Mouse (Mus musculus) neural tube, embryonic 15.5 days (tissue): Measurements from ENCODE around the gene Sept9. TPM values are rescaled to one million over a fixed set of nuclear protein-coding genes. Genes with fewer than 3 reads are reported as not detected.

Source experiments
- ATAC-seq: fragments of 200-750 bp; cut with Nextera tagmentation; 2 replicates; pipeline ENCODE4 v1.8.0; 2017; ENCODE audit warnings: mild to moderate bottlenecking, moderate TSS enrichment, moderate library complexity; ENCODE audit not compliant: low FRiP score
- H3K27ac ChIP-seq: fragments of 300-500 bp; sonication (generic); replicated peaks from 2 replicates; pipeline ENCODE4 v1.5.1; 2015; ENCODE audit warnings: mild to moderate bottlenecking, inconsistent platforms
- H3K27me3 ChIP-seq: fragments of 300-500 bp; sonication (generic); replicated peaks from 2 replicates; pipeline ENCODE4 v1.6.1; 2015; ENCODE audit warnings: inconsistent platforms
- H3K36me3 ChIP-seq: fragments of 300-500 bp; sonication (generic); 2 replicates; pipeline ENCODE4 v1.6.1; 2015; ENCODE audit warnings: inconsistent platforms
- H3K4me1 ChIP-seq: fragments of 300-500 bp; sonication (generic); 2 replicates; pipeline ENCODE4 v1.6.1; 2015; ENCODE audit warnings: inconsistent platforms
- H3K4me2 ChIP-seq: fragments of 300-500 bp; sonication (generic); 2 replicates; pipeline ENCODE4 v1.6.1; 2015; ENCODE audit warnings: inconsistent platforms, mild to moderate bottlenecking, moderate library complexity
- H3K4me3 ChIP-seq: fragments of 300-500 bp; sonication (generic); replicated peaks from 2 replicates; pipeline ENCODE4 v1.5.1; 2015; ENCODE audit warnings: mild to moderate bottlenecking, inconsistent platforms
- H3K9ac ChIP-seq: fragments of 300-500 bp; sonication (generic); replicated peaks from 2 replicates; pipeline ENCODE4 v1.6.1; 2015; ENCODE audit warnings: mild to moderate bottlenecking, inconsistent platforms
- H3K9me3 ChIP-seq: fragments of 300-500 bp; sonication (generic); replicated peaks from 2 replicates; pipeline ENCODE4 v1.6.1; 2016; ENCODE audit warnings: inconsistent platforms
- WGBS: fragments of 180-500 bp; shearing (Covaris S2); methylation state at CpG from one replicate; pipeline ENCODE4 v1.1.7; 2015; ENCODE audit warnings: mixed read lengths; 5-methylcytosine and 5-hydroxymethylcytosine counted together
- polyA plus RNA-seq: library from polyadenylated mRNA; unstranded; fragments of >200 nt; fragmentation: Nextera tagmentation; extraction: Ambion mirVana; gene quantifications from 2 replicates; pipeline ENCODE4 v1.2.1, GENCODE M21; 2015

The Sept9 gene
- polyA plus RNA-seq, 1 experiment from 2014 or later = 92.2 TPM

GRCm38 (mm10) chr11:117350462-117351222, 151.2 kb downstream of the Sept9 start:
- WGBS = 87% methylated on average over 11 of the region's 11 CpGs
- H3K36me3 ChIP-seq = peaks cover 41% of the 10 kb centered on the region
- no peaks in the 10 kb centered on the region for H3K9me3 ChIP-seq
- H3K4me1 ChIP-seq = peaks cover 54% of the 10 kb centered on the region
- no peak overlapping the region for H3K4me3 ChIP-seq
- no peaks in the 10 kb centered on the region for H3K27me3 ChIP-seq
- H3K9ac ChIP-seq = no peak overlapping the region
- ATAC-seq = no peak
- no peak overlapping the region for H3K4me2 ChIP-seq
- peak overlapping the region; percentile 81 for H3K27ac ChIP-seq

- Histone ChIP-seq H3K27me3 (no peaks in the 10 kb centered on the region), H3K4me2 (no peak overlapping the region), H3K36me3 (peaks cover 64% of the 10 kb centered on the region), H3K4me3 (no peak overlapping the region), H3K27ac (no peak overlapping the region), H3K9me3 (no peaks in the 10 kb centered on the region), H3K9ac (no peak overlapping the region), H3K4me1 (peaks cover 29% of the 10 kb centered on the region)
- ATAC-seq = no peak
- 93% methylated on average over 11 of the region's 11 CpGs for WGBS
Observed at GRCm38 (mm10) chr11:117353126-117353525, 153.7 kb downstream of the Sept9 start.

GRCm38 (mm10) chr11:117354107-117354506, 154.6 kb downstream of the Sept9 start:
- no peak overlapping the region for H3K4me3 ChIP-seq
- H3K4me2 ChIP-seq = no peak overlapping the region
- no peaks in the 10 kb centered on the region for H3K27me3 ChIP-seq
- ATAC-seq = no peak
- 90% methylated on average over 4 of the region's 4 CpGs for WGBS
- H3K36me3 ChIP-seq = peaks cover 70% of the 10 kb centered on the region
- no peak overlapping the region for H3K9ac ChIP-seq
- H3K27ac ChIP-seq = no peak overlapping the region
- peaks cover 20% of the 10 kb centered on the region for H3K4me1 ChIP-seq
- H3K9me3 ChIP-seq = no peaks in the 10 kb centered on the region

GRCm38 (mm10) chr11:117356937-117357336, 157.5 kb downstream of the Sept9 start:
- Histone ChIP-seq H3K4me2 (no peak overlapping the region), H3K4me3 (no peak overlapping the region), H3K27me3 (no peaks in the 10 kb centered on the region), H3K4me1 (no peaks in the 10 kb centered on the region), H3K9ac (no peak overlapping the region), H3K9me3 (no peaks in the 10 kb centered on the region), H3K27ac (no peak overlapping the region), H3K36me3 (peaks cover 89% of the 10 kb centered on the region)
- 80% methylated on average over 3 of the region's 3 CpGs for WGBS
- no peak for ATAC-seq

- Histone ChIP-seq H3K4me1 (no peaks in the 10 kb centered on the region), H3K4me3 (no peak overlapping the region), H3K27ac (no peak overlapping the region), H3K27me3 (no peaks in the 10 kb centered on the region), H3K9me3 (no peaks in the 10 kb centered on the region), H3K36me3 (peaks cover 83% of the 10 kb centered on the region), H3K4me2 (no peak overlapping the region), H3K9ac (no peak overlapping the region)
- 35% methylated on average over 8 of the region's 8 CpGs for WGBS
- peak; percentile 69 for ATAC-seq
Observed at GRCm38 (mm10) chr11:117357916-117358639, 158.6 kb downstream of the Sept9 start.

- WGBS = 88% methylated on average over 10 of the region's 10 CpGs
- Histone ChIP-seq H3K36me3 (peaks cover 74% of the 10 kb centered on the region), H3K9me3 (no peaks in the 10 kb centered on the region), H3K27me3 (no peaks in the 10 kb centered on the region), H3K4me1 (no peaks in the 10 kb centered on the region), H3K4me3 (no peak overlapping the region), H3K27ac (no peak overlapping the region), H3K9ac (no peak overlapping the region), H3K4me2 (no peak overlapping the region)
- ATAC-seq = no peak
Observed at GRCm38 (mm10) chr11:117359161-117359560, 159.7 kb downstream of the Sept9 start.

- Histone ChIP-seq H3K4me3 (no peak overlapping the region), H3K27ac (no peak overlapping the region), H3K9me3 (no peaks in the 10 kb centered on the region), H3K36me3 (peaks cover 67% of the 10 kb centered on the region), H3K27me3 (no peaks in the 10 kb centered on the region), H3K4me1 (no peaks in the 10 kb centered on the region), H3K4me2 (no peak overlapping the region), H3K9ac (no peak overlapping the region)
- 71% methylated on average over 5 of the region's 5 CpGs for WGBS
- no peak for ATAC-seq
Observed at GRCm38 (mm10) chr11:117359870-117360269, 160.4 kb downstream of the Sept9 start.

- H3K4me2 ChIP-seq = no peak overlapping the region
- no peak overlapping the region for H3K4me3 ChIP-seq
- H3K27me3 ChIP-seq = no peaks in the 10 kb centered on the region
- no peaks in the 10 kb centered on the region for H3K4me1 ChIP-seq
- H3K9me3 ChIP-seq = no peaks in the 10 kb centered on the region
- H3K27ac ChIP-seq = no peak overlapping the region
- peaks cover 60% of the 10 kb centered on the region for H3K36me3 ChIP-seq
- H3K9ac ChIP-seq = no peak overlapping the region
- no peak for ATAC-seq
- 88% methylated on average over 7 of the region's 7 CpGs for WGBS
Observed at GRCm38 (mm10) chr11:117360561-117360960, 161.1 kb downstream of the Sept9 start.

- no peaks in the 10 kb centered on the region for H3K4me1 ChIP-seq
- H3K27me3 ChIP-seq = no peaks in the 10 kb centered on the region
- H3K9me3 ChIP-seq = no peaks in the 10 kb centered on the region
- peaks cover 42% of the 10 kb centered on the region for H3K36me3 ChIP-seq
- no peak overlapping the region for H3K27ac ChIP-seq
- no peak for ATAC-seq
- H3K4me3 ChIP-seq = no peak overlapping the region
- H3K9ac ChIP-seq = no peak overlapping the region
- H3K4me2 ChIP-seq = no peak overlapping the region
- 94% methylated on average over 2 of the region's 2 CpGs for WGBS
Observed at GRCm38 (mm10) chr11:117362307-117362706, 162.8 kb downstream of the Sept9 start.

GRCm38 (mm10) chr11:117363918-117364317, 164.5 kb downstream of the Sept9 start:
- H3K4me1 ChIP-seq = no peaks in the 10 kb centered on the region
- H3K27me3 ChIP-seq = no peaks in the 10 kb centered on the region
- ATAC-seq = no peak
- H3K4me3 ChIP-seq = no peak overlapping the region
- WGBS = 79% methylated on average over 3 of the region's 3 CpGs
- no peak overlapping the region for H3K27ac ChIP-seq
- H3K36me3 ChIP-seq = peaks cover 32% of the 10 kb centered on the region
- no peak overlapping the region for H3K9ac ChIP-seq
- no peaks in the 10 kb centered on the region for H3K9me3 ChIP-seq
- no peak overlapping the region for H3K4me2 ChIP-seq

- ATAC-seq = no peak
- Histone ChIP-seq H3K36me3 (peaks cover 9% of the 10 kb centered on the region), H3K4me1 (no peaks in the 10 kb centered on the region), H3K9me3 (no peaks in the 10 kb centered on the region), H3K4me2 (no peak overlapping the region), H3K4me3 (no peak overlapping the region), H3K27me3 (no peaks in the 10 kb centered on the region), H3K9ac (no peak overlapping the region), H3K27ac (no peak overlapping the region)
- 13% methylated on average over 3 of the region's 3 CpGs for WGBS
Observed at GRCm38 (mm10) chr11:117366426-117366825, 167.0 kb downstream of the Sept9 start.

- H3K4me3 ChIP-seq = no peak overlapping the region
- no peak overlapping the region for H3K4me2 ChIP-seq
- H3K4me1 ChIP-seq = no peaks in the 10 kb centered on the region
- WGBS = 83% methylated on average over 7 of the region's 7 CpGs
- H3K27me3 ChIP-seq = no peaks in the 10 kb centered on the region
- H3K9me3 ChIP-seq = no peaks in the 10 kb centered on the region
- peaks cover 5% of the 10 kb centered on the region for H3K36me3 ChIP-seq
- H3K9ac ChIP-seq = no peak overlapping the region
- H3K27ac ChIP-seq = no peak overlapping the region
- ATAC-seq = no peak
Observed at GRCm38 (mm10) chr11:117366861-117367357, 167.4 kb downstream of the Sept9 start.
